Mouse (Mus musculus) frontal cortex, postnatal 14 days (tissue): ENCODE results near the gene Gm10647.
"Not testable (repeated sequence)": the region's sequence is repeated elsewhere in the genome, so short reads cannot be mapped to it uniquely, and the experiment has no call there.

Experiments
- DNase-seq, 2 experiments: peaks; one replicate each; pipeline ENCODE4 v3.0.0; 2022; ENCODE audit warnings: low spot score in 2 of 2

Gm10647 gene

DNA sequence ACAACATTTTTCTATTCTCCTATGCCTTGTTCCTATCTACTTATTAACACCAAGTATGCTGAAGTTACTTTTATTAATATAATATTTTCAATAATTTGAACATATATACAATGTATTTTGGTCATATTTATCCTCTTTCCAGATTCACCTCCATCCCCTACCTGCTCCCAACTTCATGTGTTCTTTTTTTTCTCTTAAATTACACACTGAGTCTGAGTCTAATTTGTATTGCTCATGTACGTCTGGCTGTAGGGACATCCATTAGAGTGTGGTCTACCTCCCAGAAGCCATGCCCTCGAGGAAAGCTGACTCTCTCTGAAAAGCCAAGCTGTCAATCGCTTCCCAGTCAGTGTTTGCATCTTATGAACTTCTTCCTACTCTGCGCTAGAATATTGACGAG lies at the start of gene Gm10647:
Gene Gm10647 (plus strand): TSS at position 301 of the 400 bp plus-strand sequence.
- DNase-seq, result no peak

DNA sequence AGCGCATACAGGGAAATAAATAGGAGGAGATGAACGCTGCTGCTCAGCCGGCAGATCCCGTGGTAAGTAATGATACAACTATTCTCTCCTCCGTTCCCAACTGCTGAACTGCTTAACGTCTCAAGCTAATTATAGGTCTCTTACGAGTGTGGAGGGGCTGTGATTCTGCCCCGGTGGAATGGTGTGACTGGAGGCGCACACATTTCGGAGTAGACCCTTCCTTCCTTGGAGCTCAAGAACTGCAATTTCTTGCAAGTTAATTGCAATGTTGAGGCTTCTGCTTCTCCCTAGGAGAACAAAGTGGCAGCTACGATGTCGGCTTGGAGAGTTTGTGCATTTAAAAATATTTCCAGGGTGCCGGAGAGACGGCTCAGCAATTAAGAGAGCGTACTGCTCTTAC lies 48.4 kb upstream of the Gm10647 start:
- DNase-seq, result peak in 1 of 2 experiments; percentile 19

DNA sequence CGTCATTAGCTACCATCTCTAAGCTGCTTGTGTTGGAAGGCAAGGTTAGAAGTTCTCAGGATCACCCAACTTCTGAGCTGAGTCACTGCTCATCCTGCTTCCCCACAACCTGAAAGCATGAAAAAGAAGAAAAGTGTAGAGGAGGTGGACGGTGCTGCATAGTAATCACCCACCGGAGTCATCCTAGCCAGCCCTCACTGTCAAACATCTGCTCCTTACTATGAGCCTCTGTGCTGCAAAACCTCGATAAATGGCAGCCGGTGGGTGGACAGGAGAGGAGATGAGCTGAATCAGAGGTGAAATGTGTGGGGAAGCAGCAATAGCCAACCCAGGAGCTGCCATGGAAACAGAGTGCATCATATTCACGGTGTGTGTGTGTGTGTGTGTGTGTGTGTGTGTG lies 44.0 kb upstream of the Gm10647 start:
- peak; percentile 18 to 54 for DNase-seq

GRCm38 (mm10) chr9:66760991-66761390 lies 35.8 kb upstream of the Gm10647 start:
- DNase-seq, result no peak

DNA sequence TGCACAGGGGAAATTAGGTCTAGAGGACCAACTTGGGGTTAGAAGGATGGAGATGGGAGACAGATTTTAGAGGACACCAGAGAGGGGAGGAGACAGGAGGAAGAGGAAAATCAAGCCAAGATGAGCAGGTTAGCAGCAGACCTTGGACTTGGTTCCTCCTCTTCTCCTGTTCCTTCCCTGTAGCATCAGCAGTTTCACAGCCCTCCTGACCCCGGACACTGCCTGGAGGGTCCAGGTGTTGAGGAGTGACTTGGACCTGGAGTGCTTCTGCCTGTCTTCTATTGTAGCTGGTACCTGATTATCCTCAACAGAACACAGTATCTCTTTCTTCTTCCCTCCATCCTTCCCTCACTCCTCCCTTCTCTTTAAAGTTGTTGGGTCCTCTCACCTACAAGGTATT lies 28.1 kb upstream of the Gm10647 start:
- no peak for DNase-seq

GRCm38 (mm10) chr9:66769275-66769674 lies 27.6 kb upstream of the Gm10647 start:
- no peak for DNase-seq

DNA sequence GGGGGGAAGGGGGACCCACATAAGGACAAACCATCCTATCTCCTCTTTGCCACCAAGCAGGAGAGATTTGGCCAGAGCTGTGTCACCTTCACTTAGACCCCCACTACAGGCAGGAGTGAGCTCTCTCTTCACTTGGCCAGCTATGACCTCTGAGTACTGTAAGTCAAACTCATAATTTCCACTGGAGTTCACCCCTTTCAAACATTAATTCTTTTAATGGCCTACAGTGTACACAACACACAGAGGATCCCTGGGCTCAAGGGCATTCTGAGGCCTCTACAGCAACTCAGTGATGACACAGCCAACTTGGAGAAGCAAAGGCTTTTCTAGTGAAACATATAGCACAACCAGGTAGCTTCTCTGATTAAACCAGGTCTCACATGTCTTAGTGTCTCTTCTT lies 26.1 kb upstream of the Gm10647 start:
- no peak for DNase-seq

- DNase-seq, result not testable (repeated sequence)
These were observed 12.3 kb upstream of the Gm10647 start for GRCm38 (mm10) chr9:66784552-66784951.

DNA sequence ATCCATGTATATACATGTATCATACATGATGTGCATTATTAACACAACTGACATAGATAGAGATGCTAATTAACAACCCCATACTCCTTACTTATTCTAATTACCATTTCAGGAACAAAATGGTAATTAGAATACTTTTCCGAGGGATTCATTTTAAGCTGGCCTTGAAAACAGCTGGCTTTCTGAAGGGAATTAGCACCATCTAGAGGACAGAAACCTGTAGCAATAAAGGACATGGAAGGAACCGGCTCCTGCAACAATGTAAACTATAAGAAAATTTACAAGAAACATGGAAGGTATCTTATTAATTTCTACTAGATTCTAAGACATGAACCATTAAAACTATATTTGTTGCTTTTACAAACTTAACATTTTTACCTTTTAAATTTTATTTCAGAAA lies 9.0 kb upstream of the Gm10647 start:
- no peak for DNase-seq

DNA sequence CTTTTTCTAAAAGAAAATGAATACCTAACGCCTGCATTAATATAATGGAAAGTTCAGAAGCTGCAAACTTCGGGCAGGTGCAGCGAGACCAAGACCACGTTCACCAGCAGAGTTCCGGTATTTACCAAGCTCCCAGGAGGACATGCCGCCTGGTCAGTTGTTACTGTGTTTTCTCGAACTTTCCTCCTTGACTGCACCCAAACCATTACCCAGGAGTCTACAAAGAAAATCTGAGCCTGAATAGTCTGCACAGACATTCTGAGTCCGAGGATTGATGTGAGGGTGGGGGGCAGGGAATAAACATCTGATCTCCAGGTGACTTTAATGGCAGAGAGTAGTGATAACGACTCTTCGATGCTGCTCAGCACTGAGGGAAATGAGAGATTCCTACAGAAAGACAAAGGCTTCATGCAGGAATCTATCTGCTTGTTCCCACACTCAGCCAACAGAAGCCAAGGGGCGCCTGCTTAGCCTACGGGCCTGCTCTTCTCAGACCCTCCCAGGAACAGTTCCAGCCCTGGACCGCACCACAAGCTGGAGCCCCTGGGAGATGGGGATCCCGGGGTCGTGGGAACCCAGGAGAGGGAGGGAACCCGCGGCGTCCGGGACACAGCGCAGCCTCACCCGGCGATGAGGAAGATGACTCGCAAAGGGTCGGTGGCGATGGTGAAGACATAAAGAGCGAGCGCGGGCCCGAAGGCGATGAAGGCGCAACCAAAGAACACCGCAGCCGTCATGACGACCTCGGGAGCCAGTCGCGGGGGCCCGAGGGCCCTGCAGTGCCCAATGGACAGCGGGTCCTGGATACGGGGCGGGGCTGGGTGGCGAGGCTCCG lies 2.0 kb upstream of the Gm10647 start:
- DNase-seq, result no peak

DNA sequence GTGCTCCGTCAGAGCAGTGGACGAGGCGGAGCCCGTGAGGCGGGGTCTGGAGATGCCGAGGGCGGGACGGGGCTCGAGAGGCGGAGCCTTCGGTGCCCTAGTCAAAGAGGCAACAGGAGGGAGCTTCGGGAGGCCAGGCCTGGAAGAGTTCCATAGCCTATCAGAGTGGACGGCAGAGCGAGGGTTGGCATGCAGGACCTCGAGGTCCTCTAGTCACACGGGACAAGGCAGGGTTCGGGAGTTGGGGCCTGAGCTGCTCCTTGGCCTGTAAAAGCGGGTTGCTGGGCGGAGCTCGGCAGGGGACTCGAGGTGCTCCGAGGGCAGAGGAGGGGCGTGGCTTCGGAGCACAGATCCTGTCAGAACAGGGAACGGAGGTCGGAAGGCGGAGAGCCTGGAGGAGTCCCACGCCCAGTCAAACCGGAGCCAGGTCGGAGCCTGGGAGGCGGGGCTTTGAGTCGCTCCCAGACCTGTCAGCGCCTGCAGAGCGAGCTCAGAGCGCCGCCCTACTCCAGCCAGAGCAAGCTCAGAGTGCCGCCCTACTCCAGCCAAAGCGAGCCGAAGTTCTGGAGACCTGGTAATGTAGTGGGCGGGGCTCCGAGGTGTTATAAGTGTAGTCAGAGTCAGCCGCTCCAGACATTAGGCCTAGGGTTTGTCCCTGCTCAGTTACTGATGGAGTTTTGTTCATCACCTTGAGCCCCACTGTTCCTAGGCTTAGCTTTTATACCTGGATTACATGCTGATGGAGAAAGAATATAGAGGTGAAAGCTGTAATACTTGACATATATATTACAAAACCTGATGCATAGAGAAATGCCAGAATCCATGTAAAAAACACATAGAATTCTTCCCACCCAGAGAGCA lies 1.1 kb upstream of the Gm10647 start, which contains the start of gene Aph1b:
Gene Aph1b (minus strand): TSS at position 27 of the 861 bp plus-strand sequence.
- DNase-seq, result peak; percentile 89 to 91

DNA sequence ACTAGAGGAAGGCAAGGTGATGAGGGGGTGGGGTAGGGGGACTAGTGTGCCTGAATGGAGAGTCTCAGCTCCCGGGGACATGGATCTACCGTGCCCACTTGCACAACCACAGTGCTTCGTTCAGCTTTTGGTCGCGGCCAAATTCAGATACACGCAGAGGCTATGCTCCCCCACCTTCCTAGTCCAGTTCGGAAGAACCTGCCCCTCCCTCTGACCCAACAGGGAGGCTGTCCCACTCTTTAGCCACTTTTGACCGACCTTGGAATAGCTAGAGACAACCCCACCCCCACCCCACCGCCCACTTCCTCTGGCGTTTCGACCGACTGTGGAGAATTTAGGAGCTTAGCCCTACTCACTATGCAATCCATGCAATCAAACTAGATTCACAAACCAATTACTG lies 5.1 kb downstream of the Gm10647 start:
- no peak for DNase-seq

- not testable (repeated sequence) for DNase-seq
These were observed 9.1 kb downstream of the Gm10647 start for GRCm38 (mm10) chr9:66805951-66806350.

DNA sequence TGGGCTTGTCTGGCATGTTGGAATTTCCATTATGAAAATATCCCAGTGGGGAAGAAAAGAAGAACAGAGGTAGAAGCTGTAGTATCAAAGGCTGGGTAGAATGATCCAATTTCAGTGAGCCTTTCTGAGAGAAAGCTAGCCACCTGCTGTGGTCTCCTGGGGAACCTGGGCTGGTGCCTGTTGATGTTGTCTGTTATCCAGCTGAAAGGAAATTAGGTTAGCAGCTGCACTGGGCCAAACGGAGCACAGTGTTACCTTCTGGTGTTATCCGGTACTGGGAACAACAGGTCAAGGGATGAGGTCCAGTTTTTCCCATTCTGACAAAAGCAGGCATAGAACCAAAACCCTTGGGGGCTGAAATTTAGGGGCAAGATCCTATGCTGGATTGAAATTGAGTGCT lies 16.6 kb downstream of the Gm10647 start:
- no peak for DNase-seq

GRCm38 (mm10) chr9:66820996-66821395 lies 24.2 kb downstream of the Gm10647 start:
- no peak for DNase-seq

- not testable (repeated sequence) for DNase-seq
These were observed 25.4 kb downstream of the Gm10647 start for GRCm38 (mm10) chr9:66822255-66822654.

GRCm38 (mm10) chr9:66825990-66826389 lies 29.2 kb downstream of the Gm10647 start:
- no peak for DNase-seq

DNA sequence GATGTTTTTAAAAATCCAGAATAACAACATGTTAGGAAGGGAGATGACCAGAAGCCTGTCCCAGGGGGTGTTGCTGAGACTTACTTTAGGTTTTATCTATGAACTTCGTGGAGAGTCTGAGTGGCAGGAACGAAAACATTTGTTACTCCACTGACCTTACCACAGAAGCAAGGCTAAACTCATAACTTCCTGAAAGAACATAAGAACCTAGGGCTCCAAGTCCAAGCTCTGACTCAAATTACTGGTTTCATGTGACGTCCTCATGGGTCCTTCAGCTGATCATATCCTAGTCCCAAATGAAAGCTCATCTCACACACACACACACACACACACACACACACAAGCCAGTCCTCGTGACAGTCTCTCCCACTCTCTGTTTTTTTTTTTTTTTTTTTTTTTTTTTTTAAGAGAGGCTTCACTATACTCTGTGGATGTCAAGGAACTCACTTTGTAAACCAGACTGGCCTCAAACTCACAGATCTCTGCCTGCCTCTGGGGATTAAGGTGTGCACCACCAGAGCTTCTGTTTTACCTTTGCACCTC lies 35.6 kb downstream of the Gm10647 start:
- DNase-seq, result no peak

GRCm38 (mm10) chr9:66833851-66834250 lies 37.0 kb downstream of the Gm10647 start:
- no peak for DNase-seq

DNA sequence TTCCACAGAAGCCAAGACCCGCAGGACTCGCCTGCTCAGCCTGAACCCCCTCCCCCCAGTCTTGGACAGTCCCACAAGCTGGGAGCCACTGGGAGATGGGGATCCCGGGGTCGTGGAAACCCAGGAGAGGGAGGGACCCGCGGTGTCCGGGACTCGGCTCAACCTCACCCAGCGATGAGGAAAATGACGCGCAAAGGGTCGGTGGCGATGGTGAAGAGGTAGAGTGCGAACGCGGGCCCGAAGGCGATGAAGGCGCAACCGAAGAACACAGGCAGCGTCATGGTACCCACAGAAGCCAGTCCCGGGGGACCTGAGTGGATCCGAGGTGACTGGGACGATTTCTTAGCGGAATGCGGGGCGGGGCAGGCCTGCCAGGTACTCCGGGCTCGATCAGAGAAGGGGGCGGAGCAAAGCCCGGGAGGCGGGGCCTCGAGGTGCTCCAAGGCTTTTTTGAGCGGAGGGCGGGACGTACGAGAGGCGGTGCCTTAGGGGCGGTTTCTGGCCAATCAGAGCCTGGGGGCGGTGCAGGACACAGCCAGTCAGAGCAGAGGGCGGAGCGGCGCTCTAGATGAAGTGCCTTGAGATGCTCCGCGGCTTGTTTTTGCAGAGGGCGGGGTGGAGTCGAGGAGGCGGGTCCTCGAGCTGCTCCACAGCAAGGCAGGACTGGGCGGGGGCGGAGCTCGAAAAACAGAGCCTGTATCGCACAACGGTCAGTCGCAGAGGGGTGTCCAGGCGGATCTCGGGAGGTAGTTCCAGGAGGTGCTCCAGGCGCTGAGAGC lies 37.7 kb downstream of the Gm10647 start, which contains the start of gene Aph1c:
Gene Aph1c (minus strand): TSS at position 409 of the 779 bp plus-strand sequence.
- peak; percentile 97 to 98 for DNase-seq

- no peak for DNase-seq
These were observed 38.2 kb downstream of the Gm10647 start for GRCm38 (mm10) chr9:66835097-66835480.
